16 mouse cellular contexts compared by ENCODE assay signal in the genomic region with DNA sequence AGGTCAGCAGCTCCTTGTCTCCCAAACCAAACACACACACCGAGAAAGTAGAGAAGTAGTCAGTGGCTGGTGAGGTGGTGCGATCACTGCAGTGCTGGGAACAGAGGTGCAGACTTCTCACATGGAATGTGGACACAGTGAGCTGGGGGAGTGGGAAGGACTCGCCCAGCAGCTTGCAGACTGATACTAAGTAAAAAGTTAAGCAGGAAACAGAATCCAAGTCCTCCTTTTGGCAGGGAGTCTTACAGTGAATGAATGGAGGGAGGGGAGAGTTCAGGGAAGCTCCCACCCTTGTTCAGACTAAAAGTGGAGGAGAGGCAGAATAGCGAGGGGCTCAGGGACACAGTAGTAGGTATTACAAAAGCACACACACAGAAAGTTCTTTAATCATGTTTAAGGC. TPM values are rescaled to one million over a fixed set of nuclear protein-coding genes. Genes with fewer than 3 reads are reported as not detected.
DNase-seq lines count a peak whose midpoint lies in the region; ATAC-seq and TF ChIP-seq lines count a peak whose summit lies in the region.
"Had no signal": no experiment of that assay in that cellular context is flagged by ENCODE, and none has a peak within 500 bp of the region (broad histone marks: within the 10 kb centered on the region; RNA-seq: fewer than 3 reads in every experiment).

No protein-coding gene starts in this region.

- peaks cover 73% of the 10 kb centered on the region for H3K4me1 ChIP-seq in heart, embryonic 11.5 days (ENCODE audit: control insufficient read depth, insufficient read depth, low read length)
- peaks cover 46% of the 10 kb centered on the region for H3K4me1 ChIP-seq in limb, embryonic 15.5 days
- H3K4me1 ChIP-seq in limb, embryonic 10.5 days = peaks cover 46% of the 10 kb centered on the region
- H3K4me1 ChIP-seq in brown adipose tissue, adult 24 weeks (ENCODE audit: control insufficient read depth, insufficient read depth, insufficient read length, low read length) = peaks cover 32% of the 10 kb centered on the region
- peaks cover 17% of the 10 kb centered on the region for H3K4me1 ChIP-seq in stomach, postnatal 0 days (replicated peaks; ENCODE audit: control insufficient read depth, insufficient read depth)
- peaks cover 30% of the 10 kb centered on the region for H3K4me1 ChIP-seq in midbrain, embryonic 14.5 days (ENCODE audit: control insufficient read depth, insufficient read depth, low read length)

- no peaks in the 10 kb centered on the region for H3K9me3 ChIP-seq in heart, embryonic 11.5 days (replicated peaks; ENCODE audit: control insufficient read depth, low read length)
- no peaks in the 10 kb centered on the region for H3K9me3 ChIP-seq in limb, embryonic 15.5 days
- no peaks in the 10 kb centered on the region for H3K9me3 ChIP-seq in limb, embryonic 10.5 days (replicated peaks)
- H3K9me3 ChIP-seq in stomach, postnatal 0 days (ENCODE audit: control insufficient read depth, low read length) = no peaks in the 10 kb centered on the region
- no peaks in the 10 kb centered on the region for H3K9me3 ChIP-seq in midbrain, embryonic 14.5 days (ENCODE audit: control insufficient read depth, low read length)
- H3K9me3 ChIP-seq: embryonic facial prominence, embryonic 12.5 days; hindbrain, embryonic 10.5 days; limb, embryonic 12.5 days; midbrain, embryonic 12.5 days had no signal

- intact Hi-C loops in left cerebral cortex, adult 2 months (cut with DNase I) = no loop called here

- H3K36me3 ChIP-seq in heart, embryonic 11.5 days (ENCODE audit: control insufficient read depth, insufficient read depth, low read length) = no peaks in the 10 kb centered on the region
- H3K36me3 ChIP-seq in limb, embryonic 15.5 days = no peaks in the 10 kb centered on the region
- no peaks in the 10 kb centered on the region for H3K36me3 ChIP-seq in limb, embryonic 10.5 days
- no peaks in the 10 kb centered on the region for H3K36me3 ChIP-seq in stomach, postnatal 0 days (ENCODE audit: control insufficient read depth, insufficient read depth, low read length)
- no peaks in the 10 kb centered on the region for H3K36me3 ChIP-seq in midbrain, embryonic 14.5 days (ENCODE audit: control insufficient read depth, insufficient read depth, low read length)
- H3K36me3 ChIP-seq: embryonic facial prominence, embryonic 12.5 days; hindbrain, embryonic 10.5 days; limb, embryonic 12.5 days; midbrain, embryonic 12.5 days had no signal

- WGBS in heart, embryonic 11.5 days (ENCODE audit: insufficient replicate concordance) = 30% methylated on average over 4 of the region's 4 CpGs
- 55% methylated on average over 4 of the region's 4 CpGs for WGBS in limb, embryonic 15.5 days
- WGBS in limb, embryonic 10.5 days = 71% methylated on average over 4 of the region's 4 CpGs
- WGBS in stomach, postnatal 0 days = 36% methylated on average over 4 of the region's 4 CpGs
- WGBS in midbrain, embryonic 14.5 days = 59% methylated on average over 4 of the region's 4 CpGs

- no peaks in the 10 kb centered on the region for H3K27me3 ChIP-seq in heart, embryonic 11.5 days (ENCODE audit: control insufficient read depth, insufficient read depth, low read length)
- no peaks in the 10 kb centered on the region for H3K27me3 ChIP-seq in limb, embryonic 15.5 days
- no peaks in the 10 kb centered on the region for H3K27me3 ChIP-seq in limb, embryonic 10.5 days (ENCODE audit: low read depth, poor library complexity, severe bottlenecking)
- H3K27me3 ChIP-seq in stomach, postnatal 0 days (ENCODE audit: control insufficient read depth, insufficient read depth, low read length) = no peaks in the 10 kb centered on the region
- no peaks in the 10 kb centered on the region for H3K27me3 ChIP-seq in midbrain, embryonic 14.5 days (ENCODE audit: control insufficient read depth, insufficient read depth, low read length)
- H3K27me3 ChIP-seq: embryonic facial prominence, embryonic 12.5 days; limb, embryonic 12.5 days; midbrain, embryonic 12.5 days had no signal

- DNase-seq in heart, adult 8-10 months (ENCODE audit: low spot score) = no peak
- DNase-seq in limb, embryonic 10.5 days (ENCODE audit: low spot score) = no peak
- no peak for DNase-seq in stomach, postnatal 0 days (ENCODE audit: low spot score)
- no peak for DNase-seq in midbrain, embryonic 14.5 days
- no peak for DNase-seq in left cerebral cortex, adult 2 months (ENCODE audit: extremely low spot score in 1 of 2, low spot score in 2 of 2)
- DNase-seq: B cell, adult 2 months; cerebellum, postnatal 14 days; kidney, adult 8-10 months; lung, adult 2 months had no signal

- H3K27ac ChIP-seq in heart, embryonic 11.5 days (ENCODE audit: low read depth, low read length) = peak overlapping the region; percentile 24; the same call in 1 of the 2 replicates
- peak overlapping the region; percentile 48; the same call in 1 of the 2 replicates for H3K27ac ChIP-seq in limb, embryonic 15.5 days
- H3K27ac ChIP-seq in limb, embryonic 10.5 days = no peak overlapping the region
- H3K27ac ChIP-seq in brown adipose tissue, adult 24 weeks (replicated peaks; ENCODE audit: low read depth, low read length) = 0 out of 2 replicates have a peak overlapping the region, but pooled peaks have one; percentile 10
- peak overlapping the region; percentile 63; the same call in 1 of the 2 replicates for H3K27ac ChIP-seq in stomach, postnatal 0 days (replicated peaks)
- H3K27ac ChIP-seq in midbrain, embryonic 14.5 days (replicated peaks; ENCODE audit: low read depth, low read length) = no peak overlapping the region
- H3K27ac ChIP-seq in left cerebral cortex, adult 2 months = no peak overlapping the region
- H3K27ac ChIP-seq: embryonic facial prominence, embryonic 12.5 days; hindbrain, embryonic 10.5 days; limb, embryonic 12.5 days; midbrain, embryonic 12.5 days had no signal

- H3K4me3 ChIP-seq in heart, embryonic 11.5 days (ENCODE audit: low read depth, low read length) = no peak overlapping the region
- H3K4me3 ChIP-seq in limb, embryonic 15.5 days = no peak overlapping the region
- no peak overlapping the region for H3K4me3 ChIP-seq in limb, embryonic 10.5 days
- H3K4me3 ChIP-seq in brown adipose tissue, adult 24 weeks (ENCODE audit: insufficient read depth, low read depth, low read length) = no peak overlapping the region
- no peak overlapping the region for H3K4me3 ChIP-seq in stomach, postnatal 0 days (ENCODE audit: low read depth, low read length)
- no peak overlapping the region for H3K4me3 ChIP-seq in midbrain, embryonic 14.5 days (replicated peaks; ENCODE audit: low read depth, low read length)
- H3K4me3 ChIP-seq in left cerebral cortex, adult 2 months = no peak overlapping the region
- H3K4me3 ChIP-seq: embryonic facial prominence, embryonic 12.5 days; hindbrain, embryonic 10.5 days; limb, embryonic 12.5 days; midbrain, embryonic 12.5 days had no signal

- TF ChIP-seq EP300 in stomach, postnatal 0 days (optimal IDR thresholded peaks at IDR 0.05) = no peak

- H3K9ac ChIP-seq in heart, embryonic 11.5 days (ENCODE audit: low read depth, low read length) = no peak overlapping the region
- no peak overlapping the region for H3K9ac ChIP-seq in limb, embryonic 15.5 days
- H3K9ac ChIP-seq in stomach, postnatal 0 days (ENCODE audit: low read length) = no peak overlapping the region
- H3K9ac ChIP-seq in midbrain, embryonic 14.5 days (replicated peaks; ENCODE audit: low read length) = no peak overlapping the region
- H3K9ac ChIP-seq: embryonic facial prominence, embryonic 12.5 days; limb, embryonic 12.5 days; midbrain, embryonic 12.5 days had no signal

- ATAC-seq in heart, embryonic 11.5 days (replicated peaks; ENCODE audit: insufficient number of reproducible peaks, low FRiP score, low TSS enrichment) = no peak
- ATAC-seq in limb, embryonic 15.5 days (ENCODE audit: insufficient number of reproducible peaks, low FRiP score, low TSS enrichment, low read depth) = no peak
- no peak for ATAC-seq in stomach, postnatal 0 days (ENCODE audit: low FRiP score, low TSS enrichment)
- no peak for ATAC-seq in midbrain, embryonic 14.5 days (ENCODE audit: low FRiP score, low TSS enrichment)

- no peak for TF ChIP-seq CTCF in stomach, postnatal 0 days (IDR thresholded peaks at IDR 0.05; ENCODE audit: low read depth)
- no peak for TF ChIP-seq CTCF in left cerebral cortex, adult 2 months (IDR thresholded peaks at IDR 0.05)

- peak overlapping the region; percentile 1; the same call in 1 of the 2 replicates for H3K4me2 ChIP-seq in heart, embryonic 11.5 days
- H3K4me2 ChIP-seq in limb, embryonic 15.5 days = no peak overlapping the region
- no peak overlapping the region for H3K4me2 ChIP-seq in stomach, postnatal 0 days (replicated peaks; ENCODE audit: low read depth)
- no peak overlapping the region for H3K4me2 ChIP-seq in midbrain, embryonic 14.5 days (ENCODE audit: low read length)
- H3K4me2 ChIP-seq: embryonic facial prominence, embryonic 12.5 days; limb, embryonic 12.5 days; midbrain, embryonic 12.5 days had no signal

RNA-seq across cellular contexts. Expression of a gene that starts 32.9 kb away (rescaled TPM):
- 9.0 and 11.6 TPM in 2 replicates for polyA plus RNA-seq in heart, embryonic 11.5 days (2014; fragmentation: Nextera tagmentation; extraction: Ambion mirVana)
- total RNA-seq in heart, adult 8-10 months (2022) = 10 to 100 TPM; 70.5 to 87.1 (median 79.0) TPM
- 7.5 and 8.3 TPM in 2 replicates for polyA plus RNA-seq in limb, embryonic 15.5 days (2015; fragmentation: Nextera tagmentation; extraction: Ambion mirVana)
- polyA plus RNA-seq in limb, embryonic 10.5 days (2016; fragmentation: Nextera tagmentation; extraction: Ambion mirVana) = 8.2 and 8.9 TPM in 2 replicates
- polyA plus RNA-seq in brown adipose tissue, adult 24 weeks (2012; ENCODE audit: insufficient read depth, insufficient read length, missing spikeins) = 16.0 and 18.9 TPM in 2 replicates
- 4.6 and 5.2 TPM in 2 replicates for polyA plus RNA-seq in stomach, postnatal 0 days (2015; fragmentation: Nextera tagmentation; extraction: Ambion mirVana)
- 16.8 and 20.8 TPM in 2 replicates for polyA plus RNA-seq in midbrain, embryonic 14.5 days (2014; fragmentation: Nextera tagmentation; extraction: Ambion mirVana)
- total RNA-seq in left cerebral cortex, adult 2 months (2021) = 10 to 100 TPM; 89.7 to 94.6 TPM

Comparison
In these comparisons a context has a peak if more than half of its experiments do, and no peak if none do; other contexts are left out.
1. H3K27ac ChIP-seq: peak in heart, embryonic 11.5 days (single experiment), limb, embryonic 15.5 days (single experiment), brown adipose tissue, adult 24 weeks (single experiment) and stomach, postnatal 0 days (single experiment); none in limb, embryonic 10.5 days (single experiment), midbrain, embryonic 14.5 days (single experiment) and left cerebral cortex, adult 2 months (single experiment).